In genomic region chr10:78464792-78465207, GRCm38 (mm10) we compare ENCODE assay signal across 8 mouse cellular contexts. TPM values are rescaled to one million over a fixed set of nuclear protein-coding genes. Genes with fewer than 3 reads are reported as not detected.
DNase-seq lines count a peak whose midpoint lies in the region; ATAC-seq lines count a peak whose summit lies in the region.

Gene Pdxk, minus strand, starts transcription at chr10:78464975.

- peak within 1 kb of the TSS; percentile 56 for H3K9ac ChIP-seq in intestine, embryonic 14.5 days (ENCODE audit: low read length)

- peak; percentile 92 for ATAC-seq in intestine, embryonic 14.5 days (replicated peaks; ENCODE audit: low FRiP score, low TSS enrichment, low read depth)

- H3K36me3 ChIP-seq in intestine, embryonic 14.5 days (ENCODE audit: control insufficient read depth, insufficient read depth, low read length): no peaks in the 10 kb centered on the region

- H3K4me3 ChIP-seq in intestine, embryonic 14.5 days (ENCODE audit: low read depth, low read length): peak within 1 kb of the TSS; percentile 57

- H3K4me1 ChIP-seq in intestine, embryonic 14.5 days (replicated peaks; ENCODE audit: control insufficient read depth, insufficient read depth, low read length): peaks cover 12% of the 10 kb centered on the region

- H3K27me3 ChIP-seq in intestine, embryonic 14.5 days (replicated peaks; ENCODE audit: control insufficient read depth, insufficient read depth, low read length): no peaks in the 10 kb centered on the region

- under 1% methylated on average over 34 of the region's 35 CpGs for WGBS in intestine, embryonic 14.5 days

- H3K27ac ChIP-seq in intestine, embryonic 14.5 days (ENCODE audit: low read depth): peak within 1 kb of the TSS; percentile 38; the same call in 1 of the 2 replicates

- peak within 1 kb of the TSS; percentile 98 for H3K4me2 ChIP-seq in intestine, embryonic 14.5 days (ENCODE audit: low read length)

- no peaks in the 10 kb centered on the region for H3K9me3 ChIP-seq in intestine, embryonic 14.5 days (ENCODE audit: control insufficient read depth, low read length)

- intact Hi-C loops in left cerebral cortex, postnatal 14 days (cut with DNase I): loop anchor here (5.0 kb wide), 1 partner anchor 108 kb away; the partner anchor contains the start of gene Ilvbl

- DNase-seq in adrenal gland, adult (ENCODE audit: inconsistent age in 2 of 2, low spot score in 1 of 2): peak; percentile 98 to 99
- DNase-seq in embryo, embryonic 10.5 days (ENCODE audit: low spot score): peak; percentile 94
- DNase-seq in gastrocnemius, postnatal 25 days: peak; percentile 98
- DNase-seq in intestine, embryonic 14.5 days (ENCODE audit: low spot score): peak; percentile 88
- DNase-seq in left cerebral cortex, postnatal 14 days (ENCODE audit: low spot score in 2 of 2): peak; percentile 95 to 96
- DNase-seq in mesoderm, embryonic 11.5 days (ENCODE audit: low read depth, low spot score): peak; percentile 92
- peak; percentile 97 to 98 for DNase-seq in right cerebral cortex, postnatal 36 days (ENCODE audit: low spot score in 2 of 2)
- DNase-seq in yolk sac, embryonic 10.5 days (ENCODE audit: low spot score): peak; percentile 92

RNA-seq across cellular contexts. Expression of gene Pdxk, which starts in this region (rescaled TPM):
- 1 to 10 TPM; 7.6 to 7.7 TPM for total RNA-seq in gastrocnemius, postnatal 25 days (2021)
- 10.2 and 12.0 TPM in 2 replicates for polyA plus RNA-seq in intestine, embryonic 14.5 days (2014; fragmentation: Nextera tagmentation; extraction: Ambion mirVana)
- total RNA-seq in left cerebral cortex, postnatal 14 days (2021): 10 to 100 TPM; 92.2 to 92.3 TPM

Comparison
In these comparisons a context has a peak if more than half of its experiments do, and no peak if none do; other contexts are left out.
1. Peak in every context shown above with its lines: DNase-seq, ATAC-seq, H3K4me3 ChIP-seq and H3K27ac ChIP-seq.
2. RNA of gene Pdxk (total RNA-seq): 92.2 to 92.3 TPM in left cerebral cortex, postnatal 14 days; 7.6 to 7.7 TPM in gastrocnemius, postnatal 25 days; every median in the first group is over 10 times any median in the second.